Mouse (Mus musculus) hindbrain, embryonic 16.5 days (tissue): Measurements from ENCODE around the gene Fgr. TPM values are rescaled to one million over a fixed set of nuclear protein-coding genes. Genes with fewer than 3 reads are reported as not detected.

Experiments used
- ATAC-seq: fragments of 200-750 bp; cut with Nextera tagmentation; 2 replicates; pipeline ENCODE4 v1.8.0; 2017; ENCODE audit warnings: moderate TSS enrichment, moderate library complexity
- H3K27ac ChIP-seq: fragments of 300-500 bp; sonication (generic); 2 replicates; pipeline ENCODE4 v1.5.1; 2014; ENCODE audit warnings: low read depth, mild to moderate bottlenecking, control low read depth, low read length, moderate library complexity
- H3K27me3 ChIP-seq: fragments of 300-500 bp; sonication (generic); replicated peaks from 2 replicates; pipeline ENCODE4 v1.6.1; 2014; ENCODE audit warnings: low read length; ENCODE audit not compliant: control insufficient read depth, insufficient read depth
- H3K36me3 ChIP-seq: fragments of 300-500 bp; sonication (generic); 2 replicates; pipeline ENCODE4 v1.6.1; 2014; ENCODE audit warnings: mild to moderate bottlenecking, low read length, moderate library complexity, mixed read lengths; ENCODE audit not compliant: control insufficient read depth, insufficient read depth
- H3K4me1 ChIP-seq: fragments of 300-500 bp; sonication (generic); 2 replicates; pipeline ENCODE4 v1.6.1; 2014; ENCODE audit warnings: low read depth, low read length; ENCODE audit not compliant: control insufficient read depth, insufficient read depth
- H3K4me2 ChIP-seq: fragments of 300-500 bp; sonication (generic); 2 replicates; pipeline ENCODE4 v1.6.1; 2014; ENCODE audit warnings: mild to moderate bottlenecking, low read length, control low read depth, moderate library complexity
- H3K4me3 ChIP-seq: fragments of 300-500 bp; sonication (generic); 2 replicates; pipeline ENCODE4 v1.5.1; 2014; ENCODE audit warnings: mild to moderate bottlenecking, low read length, control low read depth, moderate library complexity
- H3K9ac ChIP-seq: fragments of 300-500 bp; sonication (generic); 2 replicates; pipeline ENCODE4 v1.6.1; 2014; ENCODE audit warnings: low read depth, mild to moderate bottlenecking, control low read depth, low read length, moderate library complexity
- H3K9me3 ChIP-seq: fragments of 300-500 bp; sonication (generic); 2 replicates; pipeline ENCODE4 v1.6.1; 2014; ENCODE audit warnings: mild to moderate bottlenecking, low read length, moderate library complexity; ENCODE audit not compliant: control insufficient read depth
- WGBS: fragments of 180-500 bp; shearing (Covaris S2); extraction: QIAGEN DNeasy Blood & Tissue Kit; methylation state at CpG from one replicate; pipeline ENCODE4 v1.1.7; 2014; 5-methylcytosine and 5-hydroxymethylcytosine counted together
- polyA plus RNA-seq: library from polyadenylated mRNA; unstranded; fragments of >200 nt; fragmentation: Nextera tagmentation; extraction: Ambion mirVana; gene quantifications from 2 replicates; pipeline ENCODE4 v1.2.1, GENCODE M21; 2015

Fgr gene
- polyA plus RNA-seq, 1 experiment from 2014 or later = 0.23 TPM

DNA sequence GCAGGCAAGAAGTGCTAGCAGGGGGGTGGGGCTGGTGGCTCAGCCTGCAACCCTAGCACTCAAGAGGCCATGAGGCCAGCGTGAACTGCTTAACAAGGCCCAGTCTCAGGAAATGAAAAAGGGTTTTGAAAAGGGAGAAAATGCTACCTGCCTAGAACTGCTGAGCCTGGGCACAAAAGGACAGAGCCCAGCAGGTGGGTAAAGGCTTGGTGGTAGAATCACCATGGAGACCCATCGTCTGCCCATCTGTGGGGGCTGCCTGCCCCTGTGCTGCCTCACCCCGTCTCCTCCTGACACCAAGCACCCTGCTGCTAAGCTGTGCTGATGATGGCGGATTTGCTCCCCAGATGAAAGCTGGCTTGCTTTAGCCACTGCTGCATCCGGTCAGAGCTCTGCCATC lies 9.4 kb upstream of the Fgr start:
- WGBS = 18% methylated on average over 5 of the region's 5 CpGs
- Histone ChIP-seq H3K4me2 (no peak overlapping the region), H3K4me1 (peaks cover 16% of the 10 kb centered on the region), H3K9ac (peak overlapping the region; percentile 27), H3K27me3 (no peaks in the 10 kb centered on the region), H3K9me3 (no peaks in the 10 kb centered on the region), H3K27ac (no peak overlapping the region), H3K4me3 (no peak overlapping the region), H3K36me3 (no peaks in the 10 kb centered on the region)
- ATAC-seq = no peak

DNA sequence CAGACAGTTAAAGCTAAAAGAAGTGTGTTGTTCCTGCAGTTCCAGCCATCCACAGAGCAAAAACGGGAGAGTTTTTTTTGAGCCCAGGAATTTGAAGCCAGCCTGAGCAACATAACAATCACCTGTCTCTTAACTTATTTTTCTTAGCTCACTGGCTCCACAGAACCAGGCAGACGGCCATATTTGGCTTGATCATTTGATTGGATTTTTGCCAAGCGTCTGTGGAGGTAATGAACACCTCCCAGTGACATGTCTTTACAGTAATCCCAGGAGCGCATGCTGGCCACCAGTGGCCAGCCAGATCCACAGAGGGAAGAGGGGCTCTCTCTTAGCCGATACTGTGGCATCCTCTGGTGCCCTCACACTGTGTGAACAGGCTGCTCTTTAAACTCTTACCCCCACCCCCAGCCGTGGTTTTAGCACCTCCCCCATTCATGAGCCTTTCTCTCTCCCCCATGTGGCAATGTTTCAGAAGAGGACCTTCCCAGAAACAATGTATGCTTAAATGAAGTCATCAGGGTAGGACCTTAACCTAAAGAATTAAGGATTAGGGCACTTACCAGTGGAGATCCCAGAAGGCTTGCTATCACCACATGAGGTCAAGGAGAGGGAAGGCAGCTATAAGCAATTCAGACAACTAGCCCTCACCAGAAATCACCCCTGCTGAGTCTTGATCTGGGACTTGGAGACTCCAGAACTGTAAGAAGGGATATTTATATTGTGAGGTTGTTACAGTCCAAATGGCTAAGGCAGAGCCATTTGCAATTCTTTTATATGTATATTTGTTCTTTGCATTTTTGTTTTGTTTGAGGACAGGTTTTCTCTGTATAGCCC lies 5.6 kb upstream of the Fgr start:
- H3K4me2 ChIP-seq = no peak overlapping the region
- H3K27ac ChIP-seq = no peak overlapping the region
- H3K27me3 ChIP-seq = no peaks in the 10 kb centered on the region; the same call in 1 of the 2 replicates
- ATAC-seq = no peak
- WGBS = 41% methylated on average over 6 of the region's 6 CpGs
- H3K9ac ChIP-seq = no peak overlapping the region
- no peak overlapping the region for H3K4me3 ChIP-seq
- no peaks in the 10 kb centered on the region for H3K9me3 ChIP-seq
- H3K4me1 ChIP-seq = peaks cover 6% of the 10 kb centered on the region; the same call in 1 of the 2 replicates
- no peaks in the 10 kb centered on the region for H3K36me3 ChIP-seq

DNA sequence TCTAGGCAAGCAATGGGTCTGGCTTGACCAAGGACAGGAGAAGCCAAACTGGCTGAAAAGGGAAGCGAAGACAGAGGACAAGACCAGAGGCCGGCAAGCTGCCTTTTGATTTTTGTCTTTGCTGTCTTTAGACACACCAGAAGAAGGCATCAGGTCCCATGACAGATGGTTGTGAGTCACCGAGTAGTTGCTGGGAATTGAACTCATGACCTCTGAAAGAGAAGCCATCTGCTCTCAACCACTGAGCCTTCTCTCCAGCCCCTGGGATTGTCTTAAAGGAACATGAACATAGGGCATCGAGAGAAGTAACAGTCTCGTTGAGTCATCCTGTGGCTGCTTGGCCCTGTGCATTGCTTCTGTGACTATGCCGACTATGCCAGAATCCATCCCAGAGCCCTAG lies 2.3 kb upstream of the Fgr start:
- Histone ChIP-seq H3K4me3 (no peak overlapping the region), H3K4me1 (peaks cover 20% of the 10 kb centered on the region), H3K36me3 (no peaks in the 10 kb centered on the region), H3K4me2 (no peak overlapping the region), H3K9me3 (no peaks in the 10 kb centered on the region), H3K9ac (no peak overlapping the region), H3K27ac (no peak overlapping the region), H3K27me3 (peaks cover 10% of the 10 kb centered on the region; the same call in 1 of the 2 replicates)
- ATAC-seq = no peak
- 75% methylated on average over 6 of the region's 6 CpGs for WGBS

DNA sequence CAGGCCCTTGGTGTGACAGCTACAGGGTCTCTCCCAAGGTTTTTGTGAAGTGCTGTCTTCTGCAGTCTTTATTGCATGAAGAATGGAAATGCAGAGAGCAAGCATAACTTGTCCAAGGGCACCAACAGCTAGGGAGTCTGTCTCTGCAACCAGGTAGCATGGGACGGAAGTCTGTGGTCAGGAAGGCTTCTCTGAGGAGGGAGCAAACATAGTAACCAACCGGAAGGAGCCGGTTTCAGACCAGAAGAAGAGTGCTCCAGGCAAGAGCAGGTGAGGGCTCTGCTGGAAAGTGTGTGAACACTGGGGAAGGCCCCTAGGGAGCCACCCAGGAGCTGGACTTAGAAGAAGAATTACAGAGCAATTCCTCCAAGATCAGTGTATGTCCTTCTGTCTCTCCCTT lies 1.8 kb upstream of the Fgr start:
- no peak overlapping the region for H3K4me3 ChIP-seq
- H3K4me2 ChIP-seq = no peak overlapping the region
- H3K9ac ChIP-seq = no peak overlapping the region
- ATAC-seq = no peak
- WGBS = 83% methylated on average over 3 of the region's 3 CpGs
- H3K9me3 ChIP-seq = no peaks in the 10 kb centered on the region
- H3K27ac ChIP-seq = no peak overlapping the region
- peaks cover 20% of the 10 kb centered on the region for H3K4me1 ChIP-seq
- no peaks in the 10 kb centered on the region for H3K36me3 ChIP-seq
- H3K27me3 ChIP-seq = peaks cover 10% of the 10 kb centered on the region; the same call in 1 of the 2 replicates

DNA sequence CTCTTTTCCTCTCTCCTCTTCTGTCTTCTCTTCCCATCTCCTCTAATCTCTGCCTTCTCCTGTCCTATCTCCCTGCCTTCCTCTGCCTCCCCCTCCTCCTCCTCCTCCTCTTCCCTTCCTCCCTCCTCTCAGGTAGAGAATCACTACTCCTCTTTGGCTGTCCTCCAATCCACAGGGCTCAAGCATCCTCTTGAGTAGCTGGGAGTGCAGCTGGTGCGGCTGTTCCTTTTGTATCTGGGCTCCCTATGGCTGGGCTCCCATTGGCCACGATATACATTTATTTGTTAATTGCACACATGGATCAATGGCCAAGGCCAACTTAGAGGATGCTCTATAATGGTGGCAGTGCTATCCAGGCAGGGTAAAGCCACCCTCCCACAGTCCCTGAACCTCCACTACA lies 1.3 kb upstream of the Fgr start:
- Histone ChIP-seq H3K4me3 (no peak overlapping the region), H3K9ac (no peak overlapping the region), H3K4me1 (peaks cover 20% of the 10 kb centered on the region), H3K36me3 (no peaks in the 10 kb centered on the region), H3K27ac (no peak overlapping the region), H3K4me2 (no peak overlapping the region), H3K9me3 (no peaks in the 10 kb centered on the region), H3K27me3 (peaks cover 10% of the 10 kb centered on the region; the same call in 1 of the 2 replicates)
- ATAC-seq = no peak
- WGBS = 13% methylated on average over 2 of the region's 2 CpGs

DNA sequence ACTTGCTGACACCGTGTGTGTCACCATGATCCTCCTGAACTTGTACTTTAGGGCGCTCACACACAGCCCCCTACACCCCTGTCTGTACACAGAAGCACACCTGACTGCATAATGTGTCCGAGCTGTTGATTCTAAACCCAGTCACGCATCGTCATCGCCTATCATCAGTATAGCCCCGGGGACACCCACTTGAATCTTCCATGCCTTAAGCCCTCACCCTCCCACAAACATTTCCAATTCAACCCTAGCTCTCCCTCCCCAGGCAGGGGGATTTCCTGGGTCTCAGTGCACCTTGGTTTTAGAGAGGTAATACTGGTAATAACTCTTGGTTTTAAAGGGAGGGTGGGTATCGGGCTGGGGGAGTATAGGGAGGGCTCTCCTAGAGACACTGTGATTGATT lies 709 bp upstream of the Fgr start:
- H3K4me3 ChIP-seq = no peak overlapping the region
- no peaks in the 10 kb centered on the region for H3K36me3 ChIP-seq
- peaks cover 20% of the 10 kb centered on the region for H3K4me1 ChIP-seq
- no peak for ATAC-seq
- H3K9ac ChIP-seq = no peak overlapping the region
- 37% methylated on average over 8 of the region's 8 CpGs for WGBS
- H3K9me3 ChIP-seq = no peaks in the 10 kb centered on the region
- H3K27ac ChIP-seq = no peak overlapping the region
- H3K27me3 ChIP-seq = peaks cover 10% of the 10 kb centered on the region; the same call in 1 of the 2 replicates
- H3K4me2 ChIP-seq = no peak overlapping the region

DNA sequence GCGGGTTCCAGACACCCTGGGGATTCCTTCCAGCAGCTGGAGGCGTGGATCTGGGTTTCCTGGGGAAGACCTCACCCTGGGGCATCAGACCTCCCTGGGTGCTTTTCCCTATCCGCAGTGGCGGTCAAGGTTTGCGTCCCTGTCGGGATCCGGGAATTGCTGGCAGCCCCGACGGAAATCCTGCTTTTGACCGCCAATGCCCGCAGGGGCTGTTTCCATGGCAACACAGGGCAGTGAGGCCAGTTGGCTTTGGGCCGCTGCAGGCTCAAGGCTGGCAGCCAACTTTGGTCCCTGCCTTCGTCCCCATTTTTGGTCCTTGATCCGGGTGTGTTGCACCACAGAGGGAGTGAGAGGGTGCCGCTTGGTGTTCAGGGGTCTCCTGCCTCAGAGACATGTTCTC lies 1.0 kb downstream of the Fgr start:
- H3K27me3 ChIP-seq = peaks cover 10% of the 10 kb centered on the region; the same call in 1 of the 2 replicates
- ATAC-seq = peak; percentile 45; the same call in 1 of the 2 replicates

DNA sequence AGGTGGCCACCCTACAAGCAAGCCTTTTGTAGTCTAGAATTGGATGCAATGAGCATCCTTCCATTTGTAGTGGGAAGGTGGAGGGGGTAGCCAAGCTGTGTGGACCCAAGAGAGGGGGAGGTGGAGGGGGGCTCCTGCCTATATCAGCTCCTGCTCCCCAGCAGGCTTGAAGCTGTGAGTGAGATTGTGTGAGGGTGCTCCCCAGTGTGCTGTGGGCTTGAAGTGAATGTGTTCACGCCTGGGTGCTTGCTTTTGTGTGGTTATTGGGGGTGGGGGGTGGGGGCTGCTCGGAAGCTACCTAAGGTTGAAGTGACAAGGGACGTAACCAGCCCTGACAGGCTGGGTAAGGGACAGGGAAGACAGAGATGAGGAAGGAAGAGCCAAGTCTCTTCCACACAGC lies 1.9 kb downstream of the Fgr start:
- peaks cover 18% of the 10 kb centered on the region for H3K4me1 ChIP-seq
- WGBS = 60% methylated on average over 3 of the region's 3 CpGs
- no peak overlapping the region for H3K4me2 ChIP-seq
- H3K27ac ChIP-seq = no peak overlapping the region
- H3K36me3 ChIP-seq = no peaks in the 10 kb centered on the region
- H3K27me3 ChIP-seq = peaks cover 10% of the 10 kb centered on the region; the same call in 1 of the 2 replicates
- H3K9me3 ChIP-seq = no peaks in the 10 kb centered on the region
- H3K9ac ChIP-seq = no peak overlapping the region
- no peak overlapping the region for H3K4me3 ChIP-seq
- no peak for ATAC-seq

More for the DNA sequence above, 1.0 kb downstream of the Fgr start:
- 1% methylated on average over 15 of the region's 15 CpGs for WGBS
- H3K4me2 ChIP-seq = peak overlapping the region; percentile 40
- 0 out of 2 replicates have a peak overlapping the region, but pooled peaks have one; percentile 3 for H3K9ac ChIP-seq
- no peaks in the 10 kb centered on the region for H3K36me3 ChIP-seq
- H3K4me3 ChIP-seq = no peak overlapping the region
- peak overlapping the region; percentile 25; the same call in 1 of the 2 replicates for H3K27ac ChIP-seq
- peaks cover 18% of the 10 kb centered on the region for H3K4me1 ChIP-seq
- no peaks in the 10 kb centered on the region for H3K9me3 ChIP-seq

DNA sequence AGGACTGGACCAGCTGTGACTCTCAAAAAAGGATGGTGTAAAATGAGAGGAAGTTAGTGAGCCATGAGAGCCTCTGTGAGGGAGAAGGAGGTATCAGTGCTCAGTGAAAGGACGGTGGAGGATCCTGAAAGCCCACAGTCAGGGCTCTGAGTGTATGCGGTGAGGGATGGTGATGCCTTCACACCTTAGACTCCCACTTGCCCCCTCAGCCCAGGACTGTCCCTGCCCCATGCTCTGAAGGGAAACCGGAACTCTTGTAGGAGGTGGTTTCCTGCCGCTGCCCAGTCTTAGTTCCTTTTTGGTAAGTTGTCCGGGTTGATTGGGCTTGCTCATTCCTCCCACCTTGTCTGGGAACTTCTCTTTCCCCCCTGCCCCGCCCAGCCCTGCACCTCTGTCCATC lies 2.8 kb downstream of the Fgr start:
- Histone ChIP-seq H3K4me3 (no peak overlapping the region), H3K4me1 (peaks cover 18% of the 10 kb centered on the region), H3K4me2 (no peak overlapping the region), H3K9ac (no peak overlapping the region), H3K27me3 (peaks cover 10% of the 10 kb centered on the region; the same call in 1 of the 2 replicates), H3K27ac (no peak overlapping the region), H3K9me3 (no peaks in the 10 kb centered on the region), H3K36me3 (no peaks in the 10 kb centered on the region)
- ATAC-seq = no peak
- 79% methylated on average over 6 of the region's 6 CpGs for WGBS
